Mouse (Mus musculus): ENCODE results near the gene Wnt2b. TPM values are rescaled to one million over a fixed set of nuclear protein-coding genes. Genes with fewer than 3 reads are reported as not detected.

The Wnt2b gene
- not detected in 2 replicates for total RNA-seq (2012; rRNA removed)
- total RNA-seq (2014; rRNA removed) = not detected in 2 replicates
- polyA plus RNA-seq (2012; ENCODE audit: insufficient read length, low read depth) = 0.12 and 0.16 TPM in 2 replicates

DNA sequence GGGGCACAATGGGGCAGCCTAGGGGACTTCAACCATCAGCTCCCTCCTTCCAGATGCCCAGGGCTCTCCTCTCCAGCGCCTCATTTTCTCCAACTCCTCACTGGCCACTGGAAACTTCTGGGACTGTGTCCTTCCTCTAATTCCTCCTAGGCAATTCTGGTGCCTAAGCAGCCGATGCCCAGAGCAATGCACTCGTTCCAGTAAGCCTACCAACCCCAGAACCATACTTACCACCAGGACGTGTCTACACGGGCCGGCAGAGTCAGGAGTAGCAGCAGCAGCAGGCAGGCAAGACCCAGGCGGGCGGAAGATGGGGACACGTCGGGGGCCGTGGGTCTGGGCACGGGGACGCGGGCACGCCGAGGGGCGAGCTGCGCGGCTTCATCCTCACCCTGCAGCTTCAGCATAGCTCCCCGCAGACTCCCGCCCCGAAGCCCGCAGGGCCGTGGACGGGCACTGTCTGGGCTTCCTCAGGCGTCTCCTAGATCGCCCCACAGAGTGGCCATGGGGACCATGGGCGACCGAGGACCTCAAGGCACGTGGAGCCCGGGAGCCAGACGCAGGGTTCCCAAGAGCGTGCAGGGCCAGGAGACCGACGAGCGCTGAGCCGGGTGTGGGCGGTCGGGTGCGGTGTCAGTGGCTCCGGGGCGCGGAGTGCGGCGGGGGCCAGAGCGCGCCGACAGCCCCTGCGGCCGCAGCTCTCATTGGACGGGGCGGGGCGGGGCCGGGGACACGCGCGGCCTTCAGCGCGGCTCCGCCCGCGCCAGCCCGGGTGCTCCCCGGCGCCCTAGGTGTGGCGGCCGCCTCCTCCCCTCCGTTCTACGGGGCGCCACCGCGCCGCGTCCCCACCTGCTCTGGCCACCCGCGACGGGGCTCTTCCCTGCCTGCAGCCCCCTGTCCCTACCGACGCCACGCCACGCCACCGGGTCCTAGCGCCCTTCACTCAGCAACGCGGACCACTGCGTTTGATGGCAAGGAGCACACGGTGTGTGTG lies at the start of gene Wnt2b:
Gene Wnt2b (minus strand): TSS at position 856 of the 994 bp plus-strand sequence.
- in situ Hi-C loops (cut with MboI; ENCODE audit: low pct_ligation_motif_present, low pct_unique_long_range_greater_than_20kb, low sequenced_read_pairs) (loop anchor here (10.0 kb wide), 1 partner anchor 177 kb away; the partner anchor contains the start of genes Fam19a3, Ppm1j and Rhoc), dilution Hi-C loops (cut with MboI; ENCODE audit: extremely low pct_ligation_motif_present, extremely low pct_unique_long_range_greater_than_20kb, low sequenced_read_pairs) (no loop called here)
- no peaks in the 10 kb centered on the region for H3K36me3 ChIP-seq (replicated peaks in 1 of 2; ENCODE audit: control insufficient read depth in 1 of 2, insufficient read depth in 1 of 2, low read length in 1 of 2)
- no peak within 1 kb of the TSS for H3K4me2 ChIP-seq (ENCODE audit: insufficient read depth, low read depth, poor library complexity, severe bottlenecking)
- no peak within 1 kb of the TSS for H3K4me3 ChIP-seq (replicated peaks in 1 of 3; ENCODE audit: low read depth in 2 of 3, low read length in 2 of 3, poor library complexity in 1 of 3)
- H3K27ac ChIP-seq (ENCODE audit: insufficient read depth, low read depth) = no peak within 1 kb of the TSS
- no peak for TF ChIP-seq TCF12 (IDR thresholded peaks at IDR 0.05; ENCODE audit: low read depth, low read length)
- no peak for TF ChIP-seq TBP (conservative IDR thresholded peaks at IDR 0.05; ENCODE audit: low read depth, low read length)
- no peak for TF ChIP-seq CTCF (conservative IDR thresholded peaks at IDR 0.05 in 1 of 2, IDR thresholded peaks at IDR 0.05 in 1 of 2; ENCODE audit: low read depth in 2 of 2, low read length in 2 of 2)
- TF ChIP-seq PAX5 (IDR thresholded peaks at IDR 0.05; ENCODE audit: low read length) = no peak
- no peak for TF ChIP-seq ZKSCAN1 (IDR thresholded peaks at IDR 0.05; ENCODE audit: borderline replicate concordance, low read depth, low read length)
- no peak for TF ChIP-seq USF2 (conservative IDR thresholded peaks at IDR 0.05; ENCODE audit: low read depth, low read length)
- TF ChIP-seq ZC3H11A (IDR thresholded peaks at IDR 0.05; ENCODE audit: low read depth, low read length) = no peak
- TF ChIP-seq ZNF384 (IDR thresholded peaks at IDR 0.05; ENCODE audit: low read depth, low read length) = no peak
- no peak for TF ChIP-seq MYC (IDR thresholded peaks at IDR 0.05; ENCODE audit: low read depth, low read length)
- TF ChIP-seq JUND (conservative IDR thresholded peaks at IDR 0.05; ENCODE audit: low read depth, low read length) = no peak
- no peak for TF ChIP-seq GABPA (IDR thresholded peaks at IDR 0.05; ENCODE audit: insufficient replicate concordance, low read depth, low read length)
- no peak for TF ChIP-seq E2F4 (IDR thresholded peaks at IDR 0.05; ENCODE audit: insufficient replicate concordance, low read depth, low read length)
- no peak for TF ChIP-seq NELFE (IDR thresholded peaks at IDR 0.05; ENCODE audit: low read depth, low read length)
- TF ChIP-seq RAD21 (IDR thresholded peaks at IDR 0.05; ENCODE audit: low read depth, low read length) = no peak
- no peak for TF ChIP-seq CHD1 (IDR thresholded peaks at IDR 0.05; ENCODE audit: low read depth, low read length)
- no peaks in the 10 kb centered on the region for H3K27me3 ChIP-seq (replicated peaks)
- no peak within 1 kb of the TSS for H3K9ac ChIP-seq (ENCODE audit: insufficient read depth, low read depth)
- no peak for DNase-seq (ENCODE audit: extremely low read depth)
- peaks cover 4 to 9% of the 10 kb centered on the region in 2 experiments for H3K4me1 ChIP-seq (ENCODE audit: control insufficient read depth in 1 of 2, insufficient read depth in 2 of 2)
- no peaks in the 10 kb centered on the region for H3K79me2 ChIP-seq (replicated peaks; ENCODE audit: control insufficient read depth, extremely low read depth, insufficient read depth, poor library complexity, severe bottlenecking)
- no peaks in the 10 kb centered on the region for H3K9me3 ChIP-seq (replicated peaks; ENCODE audit: low read length)

DNA sequence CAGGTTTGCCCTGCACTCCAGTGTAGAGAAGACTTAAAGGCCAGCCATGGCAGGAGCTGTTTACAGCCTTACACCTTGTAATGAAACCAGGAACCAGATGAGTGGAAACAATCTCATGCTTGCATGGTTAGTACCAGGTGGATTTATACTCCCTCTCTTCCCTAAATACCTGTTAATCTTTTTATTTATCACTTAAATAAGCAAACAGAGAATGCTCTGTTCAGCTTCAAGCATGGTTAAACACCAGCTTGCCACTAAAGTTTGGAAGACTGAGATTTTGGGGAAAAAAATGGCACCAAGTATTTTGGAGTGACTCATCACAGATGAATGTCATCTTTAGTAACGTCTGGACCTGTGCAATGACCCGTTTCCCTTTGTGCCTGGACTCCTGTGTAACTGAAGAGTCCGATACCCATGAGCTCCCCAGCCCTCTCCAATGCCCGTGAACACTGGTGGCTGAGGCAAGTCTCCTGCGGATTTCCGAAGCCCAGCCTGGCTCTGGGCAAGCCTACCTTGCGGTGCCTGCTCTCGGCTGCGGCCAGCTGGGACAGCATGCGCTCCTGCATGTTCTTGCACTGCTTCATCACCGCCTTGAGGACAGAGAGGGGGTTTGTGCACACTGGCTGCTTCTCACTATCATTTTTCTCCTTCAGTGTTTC lies 49.1 kb upstream of the Wnt2b start:
- in situ Hi-C loops (cut with MboI; ENCODE audit: low pct_ligation_motif_present, low pct_unique_long_range_greater_than_20kb, low sequenced_read_pairs) (no loop called here), dilution Hi-C loops (cut with MboI; ENCODE audit: extremely low pct_ligation_motif_present, extremely low pct_unique_long_range_greater_than_20kb, low sequenced_read_pairs) (no loop called here)
- Histone ChIP-seq H3K79me2 (replicated peaks; ENCODE audit: control insufficient read depth, extremely low read depth, insufficient read depth, poor library complexity, severe bottlenecking) (no peaks in the 10 kb centered on the region), H3K4me3 (replicated peaks in 1 of 3; ENCODE audit: low read depth in 2 of 3, low read length in 2 of 3, poor library complexity in 1 of 3) (no peak overlapping the region), H3K27ac (ENCODE audit: insufficient read depth, low read depth) (no peak overlapping the region), H3K9me3 (replicated peaks; ENCODE audit: low read length) (no peaks in the 10 kb centered on the region), H3K4me1 (ENCODE audit: control insufficient read depth in 1 of 2, insufficient read depth in 2 of 2) (no peaks in the 10 kb centered on the region), H3K4me2 (ENCODE audit: insufficient read depth, low read depth, poor library complexity, severe bottlenecking) (no peak overlapping the region), H3K9ac (ENCODE audit: insufficient read depth, low read depth) (no peak overlapping the region), H3K36me3 (replicated peaks in 1 of 2; ENCODE audit: control insufficient read depth in 1 of 2, insufficient read depth in 1 of 2, low read length in 1 of 2) (no peaks in the 10 kb centered on the region), H3K27me3 (replicated peaks) (no peaks in the 10 kb centered on the region)
- no peak for TF ChIP-seq ZKSCAN1 (IDR thresholded peaks at IDR 0.05; ENCODE audit: borderline replicate concordance, low read depth, low read length)
- TF ChIP-seq EP300 (IDR thresholded peaks at IDR 0.05; ENCODE audit: low read length) = no peak
- TF ChIP-seq IRF4 (IDR thresholded peaks at IDR 0.05; ENCODE audit: low read depth, low read length) = no peak
- TF ChIP-seq MYC (IDR thresholded peaks at IDR 0.05; ENCODE audit: low read depth, low read length) = no peak
- TF ChIP-seq KAT2A (IDR thresholded peaks at IDR 0.05; ENCODE audit: insufficient replicate concordance, low read length) = no peak
- no peak for TF ChIP-seq HCFC1 (IDR thresholded peaks at IDR 0.05; ENCODE audit: low read depth, low read length)
- TF ChIP-seq POLR2AphosphoS2 (IDR thresholded peaks at IDR 0.05; ENCODE audit: low read depth, low read length) = no peak
- TF ChIP-seq SIN3A (IDR thresholded peaks at IDR 0.05; ENCODE audit: low read length) = no peak
- TF ChIP-seq MAZ (IDR thresholded peaks at IDR 0.05; ENCODE audit: low read depth, low read length) = no peak
- TF ChIP-seq NRF1 (IDR thresholded peaks at IDR 0.05; ENCODE audit: low read depth, low read length) = no peak
- TF ChIP-seq E2F4 (IDR thresholded peaks at IDR 0.05; ENCODE audit: insufficient replicate concordance, low read depth, low read length) = no peak
- TF ChIP-seq NELFE (IDR thresholded peaks at IDR 0.05; ENCODE audit: low read depth, low read length) = no peak
- DNase-seq (ENCODE audit: extremely low read depth) = no peak

Data from CH12.LX (cell line).